Mouse (Mus musculus): ENCODE measurements around the gene Egfl6. TPM values are rescaled to one million over a fixed set of nuclear protein-coding genes. Genes with fewer than 3 reads are reported as not detected.

Gene Egfl6
- polyA plus RNA-seq (2016; fragmentation: Nextera tagmentation; extraction: Ambion mirVana), result 2.9 and 3.6 TPM in 2 replicates

DNA sequence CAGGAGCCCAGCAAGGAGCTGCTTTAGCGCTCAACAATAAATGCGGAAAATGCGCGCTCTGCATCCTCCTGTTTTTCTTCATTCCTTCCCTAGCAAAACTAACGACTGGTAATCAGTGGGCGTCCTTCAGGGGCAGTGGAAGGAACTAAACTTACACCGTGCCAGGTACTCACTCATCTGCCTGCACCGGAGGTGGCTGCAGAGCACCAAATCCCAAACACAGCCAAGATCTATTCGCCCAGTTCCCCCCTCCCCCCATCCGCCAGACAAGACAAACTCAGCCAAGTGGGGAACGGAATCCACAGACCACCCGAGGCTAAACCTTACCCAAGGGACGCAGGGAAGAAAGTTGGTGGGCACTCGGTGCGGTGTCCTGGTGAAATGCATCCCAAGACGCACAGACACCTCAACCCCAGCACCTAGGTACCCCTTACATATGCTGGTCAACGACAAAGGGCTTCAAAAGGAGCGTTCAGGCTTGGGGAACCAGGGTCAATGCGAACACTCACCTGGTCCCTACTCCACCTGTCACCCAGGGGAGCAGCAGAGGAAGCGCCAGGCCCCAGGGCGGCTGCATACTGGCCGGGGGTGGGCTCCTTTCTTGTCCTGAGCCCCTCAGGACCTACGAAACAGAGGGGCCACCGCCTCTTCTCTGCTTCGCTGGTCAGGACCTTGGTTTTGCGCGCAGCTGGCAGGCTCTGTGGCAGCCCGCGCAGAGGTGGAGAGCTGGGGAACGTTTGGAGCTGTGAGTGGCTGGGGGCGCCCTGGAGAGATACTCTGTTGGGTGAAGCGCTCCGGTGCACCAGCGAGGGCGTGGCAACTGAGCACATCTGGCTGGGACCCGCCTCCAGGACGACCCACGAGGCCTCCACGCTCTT, at the start of gene Egfl6:
Gene Egfl6 (minus strand): TSS at position 774 of the 878 bp plus-strand sequence.
- peak within 1 kb of the TSS; percentile 35; the same call in 1 of the 2 replicates for H3K27ac ChIP-seq (replicated peaks)
- H3K4me1 ChIP-seq, result peaks cover 9% of the 10 kb centered on the region; the same call in 1 of the 2 replicates
- H3K27me3 ChIP-seq (replicated peaks; ENCODE audit: low read depth, poor library complexity, severe bottlenecking), result peaks cover 97% of the 10 kb centered on the region
- 18% methylated on average over 36 of the region's 39 CpGs for WGBS
- H3K9me3 ChIP-seq, result no peaks in the 10 kb centered on the region
- H3K36me3 ChIP-seq (replicated peaks), result no peaks in the 10 kb centered on the region
- peak; percentile 39 for DNase-seq (ENCODE audit: low spot score)
- peak within 1 kb of the TSS; percentile 57 for H3K4me3 ChIP-seq

DNA sequence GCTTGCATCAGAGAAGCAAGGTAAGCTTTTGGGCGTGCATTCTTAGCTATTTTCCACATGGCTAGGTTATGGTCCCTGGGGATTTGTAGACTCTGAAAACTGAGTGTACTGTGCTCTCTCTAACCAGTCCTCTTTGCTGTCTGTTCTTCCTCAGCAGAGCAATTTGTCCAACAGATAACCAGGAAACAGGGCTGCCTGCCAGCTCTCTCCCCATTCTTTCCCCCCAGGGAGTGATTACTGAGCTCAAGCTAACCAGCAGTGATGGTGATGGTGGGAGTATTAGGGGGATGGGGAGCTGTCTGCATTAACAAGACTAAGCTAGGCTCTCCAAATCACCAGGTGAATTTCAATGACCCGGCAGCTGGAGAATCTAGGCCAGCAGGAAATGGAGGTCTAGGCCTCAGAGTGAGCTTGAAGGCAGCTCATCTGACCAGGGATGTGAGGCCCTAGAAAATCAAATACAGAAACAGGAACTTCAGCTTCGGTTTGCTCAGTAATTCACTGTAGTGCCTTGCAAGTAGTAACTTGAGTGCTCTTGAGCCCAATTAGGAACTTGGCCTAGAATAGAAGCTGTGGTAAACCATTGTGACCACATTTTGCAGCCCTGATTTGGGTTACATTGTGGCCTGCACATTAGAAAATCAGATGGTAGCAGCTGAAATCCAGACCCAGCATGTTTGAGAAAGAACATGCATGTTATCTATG, 41.5 kb upstream of the Egfl6 start:
- Histone ChIP-seq H3K36me3 (replicated peaks) (no peaks in the 10 kb centered on the region), H3K9me3 (no peaks in the 10 kb centered on the region), H3K4me1 (peaks cover 4% of the 10 kb centered on the region; the same call in 1 of the 2 replicates), H3K4me3 (no peak overlapping the region), H3K27me3 (replicated peaks; ENCODE audit: low read depth, poor library complexity, severe bottlenecking) (peaks cover 77% of the 10 kb centered on the region), H3K27ac (replicated peaks) (no peak overlapping the region)
- 53% methylated on average over 3 of the region's 3 CpGs for WGBS
- DNase-seq (ENCODE audit: low spot score), result no peak

DNA sequence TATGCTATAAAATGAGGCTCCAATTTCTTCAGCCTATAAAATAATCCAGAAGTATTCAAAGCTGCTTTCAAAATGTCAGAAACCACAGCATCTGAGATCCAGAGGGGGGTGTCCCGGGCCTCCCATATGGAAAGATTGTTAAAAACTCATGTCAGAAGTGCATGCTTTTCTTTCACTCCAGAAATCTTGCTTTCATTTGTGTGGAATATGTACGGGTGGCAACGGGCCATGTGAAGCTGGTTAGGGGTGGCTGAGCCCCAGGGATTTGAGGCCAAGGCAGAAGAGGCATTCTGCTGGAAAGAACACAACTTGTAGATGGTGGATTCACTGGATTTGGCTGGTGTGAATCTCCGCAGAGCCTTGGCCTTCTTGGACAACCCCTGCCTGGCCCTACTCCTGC, 40.7 kb upstream of the Egfl6 start:
- Histone ChIP-seq H3K27me3 (replicated peaks; ENCODE audit: low read depth, poor library complexity, severe bottlenecking) (peaks cover 81% of the 10 kb centered on the region), H3K36me3 (replicated peaks) (no peaks in the 10 kb centered on the region), H3K4me1 (peaks cover 4% of the 10 kb centered on the region; the same call in 1 of the 2 replicates), H3K27ac (replicated peaks) (no peak overlapping the region), H3K9me3 (no peaks in the 10 kb centered on the region), H3K4me3 (no peak overlapping the region)
- 87% methylated on average over 4 of the region's 4 CpGs for WGBS
- no peak for DNase-seq (ENCODE audit: low spot score)

DNA sequence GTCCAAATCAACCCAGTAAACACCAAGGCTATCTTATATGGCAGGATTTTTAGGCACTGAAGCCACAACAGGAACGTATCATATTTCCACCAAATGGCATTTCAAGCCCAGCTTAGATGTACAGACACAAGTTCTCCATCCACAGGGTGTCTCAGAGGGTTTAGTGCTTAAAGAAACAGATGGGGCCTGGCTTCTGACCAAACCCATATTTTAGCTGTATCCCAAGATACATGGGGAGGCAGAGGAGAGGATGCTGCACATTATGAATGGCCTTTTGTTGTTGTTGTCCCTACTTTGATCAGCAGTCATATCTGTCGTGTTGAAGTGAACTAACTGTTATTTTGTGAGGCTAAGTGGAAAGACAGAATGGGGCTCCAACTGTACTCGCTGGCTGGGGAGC, 37.7 kb upstream of the Egfl6 start:
- H3K36me3 ChIP-seq (replicated peaks), result no peaks in the 10 kb centered on the region
- H3K4me3 ChIP-seq, result no peak overlapping the region
- peaks cover 83% of the 10 kb centered on the region for H3K27me3 ChIP-seq (replicated peaks; ENCODE audit: low read depth, poor library complexity, severe bottlenecking)
- H3K4me1 ChIP-seq, result peaks cover 4% of the 10 kb centered on the region
- H3K9me3 ChIP-seq, result no peaks in the 10 kb centered on the region
- DNase-seq (ENCODE audit: low spot score), result no peak
- WGBS, result 81% methylated on average over 3 of the region's 3 CpGs
- no peak overlapping the region for H3K27ac ChIP-seq (replicated peaks)

DNA sequence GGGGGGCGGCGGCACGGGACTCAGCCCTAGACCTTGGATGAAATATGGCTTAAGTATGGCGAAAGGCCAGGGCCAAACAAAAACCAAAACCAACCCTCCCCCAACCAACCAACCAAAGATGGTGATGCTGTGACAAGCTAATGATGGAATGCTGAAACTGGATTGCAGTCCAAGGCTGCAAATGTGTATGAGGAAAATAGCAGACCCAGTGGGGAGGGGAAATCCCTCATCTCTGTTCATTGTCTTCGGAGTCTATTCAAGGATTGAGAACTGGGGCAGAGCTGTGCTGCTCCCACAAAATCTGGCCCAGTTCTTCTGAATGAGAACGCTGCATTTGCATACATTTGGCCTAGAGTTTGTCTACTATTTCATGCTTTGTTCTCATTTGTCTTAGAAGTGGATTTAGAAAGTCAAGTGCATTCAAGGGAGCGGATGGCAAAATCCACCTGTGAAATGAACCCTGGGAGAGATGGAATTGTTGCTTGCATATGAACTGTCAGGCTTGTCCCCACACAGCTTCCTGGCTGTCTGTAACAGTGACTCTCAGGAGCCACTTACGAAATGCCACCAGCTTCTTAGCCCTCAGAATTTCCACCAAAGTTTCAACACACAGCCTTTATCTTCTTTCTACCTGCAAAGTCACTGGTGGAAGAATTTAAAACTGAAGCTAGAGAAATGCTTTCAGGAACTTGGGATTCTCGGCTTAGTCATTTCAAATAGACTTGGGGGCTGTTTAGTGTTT, 36.2 kb upstream of the Egfl6 start:
- WGBS, result 78% methylated on average over 9 of the region's 9 CpGs
- DNase-seq (ENCODE audit: low spot score), result no peak
- no peak overlapping the region for H3K27ac ChIP-seq (replicated peaks)
- H3K4me1 ChIP-seq, result no peaks in the 10 kb centered on the region; the same call in 1 of the 2 replicates
- H3K36me3 ChIP-seq (replicated peaks), result no peaks in the 10 kb centered on the region
- peaks cover 83% of the 10 kb centered on the region for H3K27me3 ChIP-seq (replicated peaks; ENCODE audit: low read depth, poor library complexity, severe bottlenecking)
- H3K9me3 ChIP-seq, result no peaks in the 10 kb centered on the region
- H3K4me3 ChIP-seq, result no peak overlapping the region

DNA sequence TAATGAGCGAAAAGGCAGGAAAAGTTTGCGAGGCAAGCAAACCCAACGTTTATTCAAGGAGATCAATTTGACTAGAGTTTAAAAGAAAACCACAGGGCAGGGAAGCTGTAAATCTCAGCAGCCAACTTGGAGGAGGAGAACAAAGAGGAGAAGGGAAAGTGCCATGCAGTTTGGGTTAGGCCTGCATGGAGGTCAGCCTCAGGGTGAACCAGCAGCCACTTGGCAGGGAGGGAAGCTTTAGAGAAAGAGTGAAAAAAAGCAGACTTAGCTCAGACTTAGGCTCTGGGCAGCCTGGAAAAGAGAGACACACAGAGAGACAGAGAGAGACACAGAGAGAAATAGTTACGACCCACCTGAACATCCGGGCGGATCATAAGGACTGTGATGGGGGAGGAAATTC, 35.4 kb upstream of the Egfl6 start:
- H3K27me3 ChIP-seq (replicated peaks; ENCODE audit: low read depth, poor library complexity, severe bottlenecking), result peaks cover 84% of the 10 kb centered on the region
- WGBS, result 72% methylated on average over 6 of the region's 6 CpGs
- no peaks in the 10 kb centered on the region for H3K9me3 ChIP-seq
- DNase-seq (ENCODE audit: low spot score), result no peak
- no peaks in the 10 kb centered on the region for H3K36me3 ChIP-seq (replicated peaks)
- H3K27ac ChIP-seq (replicated peaks), result no peak overlapping the region
- H3K4me3 ChIP-seq, result no peak overlapping the region
- H3K4me1 ChIP-seq, result no peaks in the 10 kb centered on the region; the same call in 1 of the 2 replicates

DNA sequence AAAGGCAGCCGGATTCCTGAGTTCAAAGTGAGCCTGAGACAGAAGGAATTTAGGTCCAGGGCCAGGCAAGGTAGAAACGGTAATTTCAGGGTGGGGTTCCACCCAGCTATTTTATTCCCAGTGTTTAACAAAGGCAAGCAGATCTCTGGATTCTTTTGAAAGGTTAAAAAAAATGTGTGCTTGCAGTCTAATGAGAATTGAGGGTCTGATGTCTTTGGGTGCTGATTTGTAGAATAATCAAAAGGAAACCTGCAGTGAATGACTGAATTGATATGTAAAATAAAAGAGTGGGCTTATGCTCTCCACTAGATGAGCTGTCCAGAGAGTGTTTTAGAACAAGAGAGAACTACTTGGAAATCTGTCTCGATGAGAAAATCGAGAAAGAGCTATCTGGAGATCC, 33.6 kb upstream of the Egfl6 start:
- no peaks in the 10 kb centered on the region for H3K9me3 ChIP-seq
- no peaks in the 10 kb centered on the region for H3K36me3 ChIP-seq (replicated peaks)
- H3K4me3 ChIP-seq, result no peak overlapping the region
- H3K4me1 ChIP-seq, result no peaks in the 10 kb centered on the region; the same call in 1 of the 2 replicates
- no peak overlapping the region for H3K27ac ChIP-seq (replicated peaks)
- DNase-seq (ENCODE audit: low spot score), result no peak
- WGBS, result 75% methylated on average over 4 of the region's 4 CpGs
- peaks cover 96% of the 10 kb centered on the region for H3K27me3 ChIP-seq (replicated peaks; ENCODE audit: low read depth, poor library complexity, severe bottlenecking)

DNA sequence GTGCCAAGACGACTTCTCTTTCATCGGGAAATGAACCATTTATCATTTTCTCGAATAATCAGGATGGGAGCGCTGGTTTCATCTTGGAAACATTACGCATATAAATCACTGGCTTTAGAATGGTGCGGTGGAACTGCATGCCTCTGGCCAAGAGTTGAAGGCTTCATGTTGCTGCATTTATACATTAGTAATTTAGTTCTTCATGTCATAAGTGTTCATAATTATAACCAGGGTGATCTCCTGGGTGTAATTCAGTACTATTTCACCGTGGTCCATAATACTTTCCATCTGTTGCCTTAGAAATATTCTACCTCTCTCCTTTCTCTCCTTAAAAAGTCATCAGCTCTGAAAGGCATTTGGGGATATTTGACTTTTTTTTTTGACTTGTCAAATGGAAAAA, 29.7 kb upstream of the Egfl6 start:
- no peak for DNase-seq (ENCODE audit: low spot score)
- Histone ChIP-seq H3K9me3 (no peaks in the 10 kb centered on the region), H3K36me3 (replicated peaks) (no peaks in the 10 kb centered on the region), H3K4me1 (no peaks in the 10 kb centered on the region), H3K27ac (replicated peaks) (no peak overlapping the region), H3K4me3 (no peak overlapping the region), H3K27me3 (replicated peaks; ENCODE audit: low read depth, poor library complexity, severe bottlenecking) (peaks cover 99% of the 10 kb centered on the region)
- WGBS, result 77% methylated on average over 7 of the region's 7 CpGs

DNA sequence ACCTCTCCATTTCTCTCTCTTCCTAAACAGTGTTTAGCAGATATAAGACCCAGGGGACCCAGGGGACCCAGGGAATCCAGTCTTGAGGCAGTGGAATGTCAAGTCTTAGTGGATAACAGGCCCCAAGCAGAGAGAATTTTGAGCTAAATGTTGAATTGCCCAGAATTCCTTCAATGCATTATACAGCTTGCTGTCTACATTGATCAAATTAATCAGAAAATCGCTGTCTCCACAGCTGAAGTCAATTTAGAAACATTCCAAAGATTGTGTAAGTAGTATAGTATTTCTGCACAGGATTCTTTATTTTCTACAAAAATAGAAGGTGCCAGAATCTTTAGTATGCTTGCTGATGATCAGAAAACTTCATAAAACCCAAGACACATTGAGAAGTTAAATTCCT, 9.4 kb downstream of the Egfl6 start:
- no peak overlapping the region for H3K27ac ChIP-seq (replicated peaks)
- H3K4me1 ChIP-seq, result no peaks in the 10 kb centered on the region
- H3K36me3 ChIP-seq (replicated peaks), result no peaks in the 10 kb centered on the region
- 67% methylated on average over 1 of the region's 1 CpGs for WGBS
- DNase-seq (ENCODE audit: low spot score), result no peak
- H3K27me3 ChIP-seq (replicated peaks; ENCODE audit: low read depth, poor library complexity, severe bottlenecking), result peaks cover 62% of the 10 kb centered on the region
- no peak overlapping the region for H3K4me3 ChIP-seq
- H3K9me3 ChIP-seq, result no peaks in the 10 kb centered on the region

DNA sequence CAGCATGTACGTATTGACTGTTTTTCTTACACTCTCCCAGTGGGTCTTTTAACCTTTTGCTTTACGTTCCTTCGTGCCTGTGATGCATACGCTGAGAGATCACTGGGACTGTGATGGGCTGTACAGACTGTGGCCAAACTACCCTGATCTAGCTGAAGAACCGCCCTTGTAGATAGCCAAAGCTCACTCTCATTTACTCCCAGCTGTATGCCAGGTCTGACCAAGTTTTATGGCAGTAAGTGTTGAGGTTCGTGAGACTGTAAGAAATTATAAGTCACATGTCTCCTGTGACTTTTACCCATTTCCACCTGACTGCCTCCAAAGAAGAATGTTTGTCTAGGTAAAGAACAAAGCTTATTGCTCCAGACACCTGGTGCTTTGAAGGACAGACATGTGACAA, 19.5 kb downstream of the Egfl6 start:
- peaks cover 69% of the 10 kb centered on the region for H3K27me3 ChIP-seq (replicated peaks; ENCODE audit: low read depth, poor library complexity, severe bottlenecking)
- WGBS, result 86% methylated on average over 6 of the region's 6 CpGs
- no peak overlapping the region for H3K4me3 ChIP-seq

DNA sequence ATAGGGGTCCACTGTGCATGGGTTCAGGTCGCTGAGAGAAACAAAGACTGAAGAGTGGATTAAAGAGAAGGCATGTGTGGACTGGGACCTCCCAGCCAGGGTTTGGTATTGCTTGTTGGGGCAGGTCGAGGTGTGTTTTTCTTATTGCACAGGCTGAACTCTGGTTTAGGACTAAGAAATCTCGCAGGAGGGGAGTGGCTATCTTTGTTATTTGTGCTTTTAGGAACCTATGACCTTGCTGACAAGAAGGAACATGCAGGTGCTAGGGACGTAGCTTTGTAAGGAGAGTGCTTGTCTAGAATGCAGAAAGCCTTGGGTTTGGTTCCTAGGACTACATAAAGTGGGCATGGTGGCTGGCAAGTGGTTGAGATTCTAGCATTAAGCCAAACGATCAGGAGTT, 20.1 kb downstream of the Egfl6 start:
- 75% methylated on average over 5 of the region's 5 CpGs for WGBS
- Histone ChIP-seq H3K4me3 (no peak overlapping the region), H3K27ac (replicated peaks) (peak overlapping the region; percentile 51; the same call in 1 of the 2 replicates), H3K27me3 (replicated peaks; ENCODE audit: low read depth, poor library complexity, severe bottlenecking) (peaks cover 75% of the 10 kb centered on the region), H3K4me1 (no peaks in the 10 kb centered on the region), H3K36me3 (replicated peaks) (no peaks in the 10 kb centered on the region), H3K9me3 (no peaks in the 10 kb centered on the region)
- DNase-seq (ENCODE audit: low spot score), result peak; percentile 9

More for the DNA sequence above, 19.5 kb downstream of the Egfl6 start:
- Histone ChIP-seq H3K9me3 (no peaks in the 10 kb centered on the region), H3K36me3 (replicated peaks) (no peaks in the 10 kb centered on the region), H3K4me1 (no peaks in the 10 kb centered on the region), H3K27ac (replicated peaks) (no peak overlapping the region)
- DNase-seq (ENCODE audit: low spot score), result no peak

DNA sequence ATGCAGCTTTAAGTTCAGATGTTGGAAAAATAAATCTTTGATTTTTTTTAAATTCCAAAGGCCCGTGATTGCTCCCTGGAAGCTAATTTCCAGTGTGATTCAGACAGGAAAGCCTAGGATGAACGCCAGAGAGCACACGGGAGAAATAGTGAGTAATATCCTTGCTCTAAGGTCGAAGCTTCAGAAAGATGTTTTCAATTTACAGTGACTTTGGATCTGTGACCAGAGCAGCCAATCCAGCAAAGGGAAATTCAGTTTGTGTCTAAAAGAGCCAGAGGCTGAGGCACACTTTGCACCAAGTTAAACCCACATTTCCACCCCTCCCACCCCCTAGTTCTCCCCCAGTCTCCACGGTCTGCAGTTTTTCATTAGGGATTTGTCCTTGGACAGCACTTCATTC, 20.6 kb downstream of the Egfl6 start:
- no peaks in the 10 kb centered on the region for H3K36me3 ChIP-seq (replicated peaks)
- 53% methylated on average over 5 of the region's 5 CpGs for WGBS
- no peak overlapping the region for H3K4me3 ChIP-seq
- H3K9me3 ChIP-seq, result no peaks in the 10 kb centered on the region
- 0 out of 2 replicates have a peak overlapping the region, but pooled peaks have one; percentile 51 for H3K27ac ChIP-seq (replicated peaks)
- H3K4me1 ChIP-seq, result no peaks in the 10 kb centered on the region
- H3K27me3 ChIP-seq (replicated peaks; ENCODE audit: low read depth, poor library complexity, severe bottlenecking), result peaks cover 76% of the 10 kb centered on the region
- peak; percentile 13 for DNase-seq (ENCODE audit: low spot score)

Data from embryonic facial prominence, embryonic 10.5 days (tissue).